Mouse (Mus musculus) WW6 (cell line): ENCODE measurements at regions not wholly inside any gene's neighbourhood (a gene's known extent, or its start where the extent isn't known, plus 50 kb on each side); places are given as distances from the start of the nearest gene placed in this dataset.
"Not testable (repeated sequence)": the region's sequence is repeated elsewhere in the genome, so short reads cannot be mapped to it uniquely, and the experiment has no call there.

Experiments used
- DNase-seq: peaks from one replicate; pipeline ENCODE4 v3.0.0-alpha.2; 2013; ENCODE audit warnings: low read depth, low spot score

- DNase-seq = no peak
These were observed 110.8 kb upstream of the Gm5148 start for GRCm38 (mm10) chr3:37835135-37835534.

GRCm38 (mm10) chr3:37834626-37835025, 110.3 kb upstream of the Gm5148 start:
- DNase-seq = no peak

DNA sequence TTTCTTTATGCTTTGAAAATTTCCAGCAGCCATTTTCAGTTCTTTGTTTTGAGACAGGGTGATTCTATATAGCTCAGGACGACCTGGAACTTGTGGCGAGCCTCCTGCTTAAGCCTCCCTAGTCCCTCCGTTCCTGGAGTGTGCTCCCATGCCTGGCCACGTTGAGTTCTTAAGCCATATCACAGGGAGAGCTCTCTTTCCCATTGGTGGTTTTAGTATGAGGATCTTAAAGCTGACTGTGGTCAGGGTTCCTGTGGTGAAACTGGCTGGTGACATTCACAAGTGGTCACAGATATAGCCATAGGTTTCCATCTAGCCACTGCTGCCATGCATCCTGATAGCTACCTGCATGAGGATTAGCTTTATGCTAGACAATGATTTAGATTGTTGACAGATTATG, 109.1 kb upstream of the Gm5148 start:
- DNase-seq = no peak

DNA sequence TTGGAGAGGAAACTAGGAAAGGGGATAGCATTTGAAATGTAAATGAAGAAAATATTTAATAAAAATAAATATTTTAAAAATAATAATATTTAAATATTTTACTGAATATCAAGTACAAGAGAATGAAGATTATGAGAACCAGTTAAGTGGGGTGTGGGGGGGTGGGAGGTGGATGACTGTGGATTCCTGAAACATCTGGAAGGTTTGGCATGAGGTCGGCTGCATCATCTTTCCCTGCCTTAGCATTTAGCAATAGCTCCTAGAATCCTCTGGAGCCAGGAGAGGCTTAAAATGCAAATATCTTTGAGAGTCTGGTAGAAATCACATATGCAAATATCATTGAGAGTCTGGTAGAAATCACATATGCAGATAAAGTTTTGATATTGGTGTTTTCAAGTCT, 103.3 kb upstream of the Gm5148 start:
- no peak for DNase-seq

DNA sequence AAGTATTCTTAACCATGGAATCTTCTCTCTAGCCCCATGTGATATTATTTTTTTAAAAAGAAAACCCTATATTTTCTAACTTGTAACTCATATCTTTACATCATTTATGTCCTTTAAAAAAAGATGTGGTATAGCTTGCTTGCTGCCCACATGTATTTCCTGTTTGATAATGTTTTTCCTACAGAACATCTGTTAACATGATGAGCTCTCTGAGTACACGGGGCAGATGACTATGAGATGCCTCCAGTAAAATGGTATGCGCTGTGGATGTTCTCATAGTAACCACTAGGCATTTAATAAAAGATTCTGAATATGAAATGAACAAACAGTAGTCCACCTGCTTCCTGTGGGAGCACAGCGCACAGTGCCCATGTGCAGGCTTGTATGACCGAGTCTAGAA, 101.3 kb upstream of the Gm5148 start:
- no peak for DNase-seq

DNA sequence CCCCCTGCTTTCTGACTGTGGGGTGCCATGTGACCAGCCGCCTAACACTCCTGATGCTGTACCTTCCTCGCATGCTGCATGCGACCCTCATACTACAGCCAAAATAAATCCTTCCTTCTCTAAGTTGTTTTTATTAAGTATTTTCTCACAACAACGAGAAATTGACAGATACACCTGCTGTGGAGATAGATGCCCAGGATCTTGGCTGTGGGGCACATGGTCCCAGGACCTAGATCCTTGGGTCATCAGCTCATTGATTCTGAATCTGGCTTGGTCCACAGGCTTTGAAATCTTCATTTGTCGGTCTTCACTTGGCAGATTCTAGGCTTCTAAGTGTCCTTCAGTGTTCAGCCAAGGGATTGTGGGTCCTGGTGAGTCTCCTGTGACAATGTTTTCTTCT, 100.4 kb upstream of the Gm5148 start:
- no peak for DNase-seq

DNA sequence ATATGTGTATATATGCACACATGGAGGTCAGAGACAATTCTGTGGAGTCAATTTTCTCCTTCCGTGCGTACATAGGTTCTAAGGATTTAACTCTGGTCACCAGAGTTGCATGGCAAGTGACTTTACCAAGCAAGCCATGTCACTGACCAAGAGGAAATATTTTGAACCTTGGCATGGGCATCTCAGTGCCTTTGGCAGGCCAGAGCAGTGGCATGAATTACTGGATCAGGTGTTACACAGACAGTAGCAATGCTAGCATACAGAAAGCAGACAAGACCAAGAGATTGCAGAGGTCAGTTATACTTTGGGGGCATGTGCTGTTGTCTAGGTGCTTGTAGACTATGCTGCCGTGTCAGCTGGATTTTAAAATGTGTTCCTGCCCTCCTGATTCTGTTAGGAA, 95.2 kb upstream of the Gm5148 start:
- DNase-seq = no peak

GRCm38 (mm10) chr3:37817434-37817805, 93.1 kb upstream of the Gm5148 start:
- no peak for DNase-seq

DNA sequence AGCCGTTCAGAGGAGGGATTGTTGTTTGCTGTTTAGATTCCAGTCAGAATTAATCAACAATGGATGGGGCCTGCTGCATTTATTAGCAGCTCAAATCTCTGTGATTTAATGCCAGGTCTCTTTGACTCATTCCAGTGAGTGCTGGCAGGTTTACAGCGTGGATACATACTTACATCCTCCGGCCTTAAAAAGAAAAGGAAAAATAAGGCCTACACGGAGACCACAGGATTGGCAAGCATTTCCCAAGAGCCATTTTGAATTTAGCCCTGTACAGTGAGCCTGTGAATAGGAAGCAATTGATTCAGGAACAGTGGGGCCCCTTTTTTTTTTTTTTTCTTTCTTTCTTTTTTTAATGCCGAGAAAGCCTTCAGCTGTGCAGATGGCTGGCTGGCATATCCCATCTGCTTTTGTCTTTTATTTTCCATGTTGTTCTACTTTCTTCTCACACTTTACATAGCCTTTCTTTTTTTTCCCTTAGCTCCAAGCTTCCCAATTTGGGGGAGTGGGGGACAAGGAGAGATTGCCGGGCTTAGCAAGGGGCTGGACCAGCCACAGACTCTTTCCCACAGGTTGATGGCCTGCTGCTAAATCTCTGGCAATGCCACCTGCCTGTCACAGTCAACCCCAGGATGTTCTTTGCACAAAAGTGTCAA, 92.6 kb upstream of the Gm5148 start:
- DNase-seq = no peak

DNA sequence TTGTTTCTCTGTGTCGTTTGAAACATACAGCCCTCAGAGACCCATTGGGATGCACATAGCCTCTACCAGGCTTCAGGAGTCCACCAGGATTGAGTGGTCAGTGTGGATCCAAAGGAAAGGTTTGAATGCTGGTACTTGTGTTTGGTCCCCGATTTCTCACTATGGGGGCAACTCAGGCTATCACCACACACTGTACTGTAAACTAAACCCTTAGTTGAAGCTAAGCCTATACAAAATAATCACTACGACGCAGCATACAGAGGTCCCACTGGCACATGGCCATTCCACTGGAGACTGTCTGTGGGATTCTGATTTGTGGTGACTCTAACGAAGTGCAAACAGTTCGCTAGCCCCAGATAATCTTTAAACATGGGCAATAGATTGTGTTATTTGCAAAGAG, 91.5 kb upstream of the Gm5148 start:
- no peak for DNase-seq

GRCm38 (mm10) chr3:37812936-37813335, 88.6 kb upstream of the Gm5148 start:
- DNase-seq = no peak

- DNase-seq = no peak
These were observed 87.1 kb upstream of the Gm5148 start for GRCm38 (mm10) chr3:37811429-37811828.

- no peak for DNase-seq
These were observed 86.5 kb upstream of the Gm5148 start for GRCm38 (mm10) chr3:37810763-37811162.

- DNase-seq = no peak
These were observed 81.5 kb upstream of the Gm5148 start for GRCm38 (mm10) chr3:37805805-37806148.

GRCm38 (mm10) chr3:37804941-37805804, 80.9 kb upstream of the Gm5148 start:
- DNase-seq = no peak

- no peak for DNase-seq
These were observed 80.0 kb upstream of the Gm5148 start for GRCm38 (mm10) chr3:37804261-37804660.

DNA sequence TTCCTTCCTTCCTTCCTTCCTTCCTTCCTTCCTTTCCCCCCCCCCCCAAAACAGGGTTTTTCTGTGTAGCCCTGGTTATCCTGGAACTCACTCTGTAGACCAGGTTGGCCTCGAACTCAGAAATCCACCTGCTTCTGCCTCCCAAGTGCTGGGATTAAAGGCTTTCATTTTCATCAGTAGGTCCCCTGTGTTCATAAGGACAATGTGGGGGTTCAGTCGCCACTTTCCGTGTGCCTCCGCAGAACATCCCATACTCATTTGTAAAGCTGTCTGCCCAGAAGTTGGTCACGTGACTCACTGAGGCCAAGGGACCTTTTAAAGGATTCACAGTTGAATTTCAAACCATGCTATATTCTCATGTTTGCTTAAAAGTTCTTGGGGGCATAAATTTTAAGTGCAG, 79.5 kb upstream of the Gm5148 start:
- not testable (repeated sequence) for DNase-seq

DNA sequence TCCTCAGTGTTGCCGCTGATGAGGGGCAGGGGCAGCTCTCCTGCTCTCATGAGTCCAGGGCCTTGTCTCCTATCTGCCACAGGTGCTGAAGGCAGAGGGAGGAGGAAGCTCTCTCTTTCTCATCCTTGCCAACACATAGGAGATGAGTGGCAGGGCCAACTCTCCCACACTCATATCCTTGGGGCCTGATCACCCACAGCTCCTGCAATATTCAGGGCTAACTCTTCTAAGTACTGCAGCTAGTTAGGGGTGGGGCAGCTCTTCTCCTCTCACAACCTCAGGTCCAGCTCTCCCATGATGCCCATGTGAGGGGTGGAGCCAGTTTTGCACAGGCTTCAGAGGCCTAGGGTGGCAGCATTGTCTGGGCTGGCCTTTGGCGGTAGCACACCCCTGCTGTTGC, 77.3 kb upstream of the Gm5148 start:
- DNase-seq = no peak

DNA sequence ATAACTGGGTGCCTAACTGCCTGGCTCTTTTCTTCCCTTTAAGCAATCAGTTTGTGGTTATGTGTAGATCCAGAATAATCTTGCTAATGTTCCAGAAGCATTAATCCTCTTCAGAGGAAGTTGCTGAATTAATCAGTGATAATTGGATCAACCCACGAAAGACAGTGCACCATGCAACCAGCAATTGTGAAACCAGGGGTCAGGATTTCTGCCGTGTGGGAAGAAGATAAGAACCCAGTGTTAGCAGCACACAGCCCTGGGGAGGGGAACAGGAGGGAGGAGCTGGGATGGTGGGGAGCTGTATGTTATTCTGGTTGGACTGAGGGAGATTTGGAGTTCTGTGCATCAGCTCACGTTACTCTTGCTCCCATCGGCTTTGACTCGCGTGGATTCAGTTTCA, 75.5 kb upstream of the Gm5148 start:
- no peak for DNase-seq

DNA sequence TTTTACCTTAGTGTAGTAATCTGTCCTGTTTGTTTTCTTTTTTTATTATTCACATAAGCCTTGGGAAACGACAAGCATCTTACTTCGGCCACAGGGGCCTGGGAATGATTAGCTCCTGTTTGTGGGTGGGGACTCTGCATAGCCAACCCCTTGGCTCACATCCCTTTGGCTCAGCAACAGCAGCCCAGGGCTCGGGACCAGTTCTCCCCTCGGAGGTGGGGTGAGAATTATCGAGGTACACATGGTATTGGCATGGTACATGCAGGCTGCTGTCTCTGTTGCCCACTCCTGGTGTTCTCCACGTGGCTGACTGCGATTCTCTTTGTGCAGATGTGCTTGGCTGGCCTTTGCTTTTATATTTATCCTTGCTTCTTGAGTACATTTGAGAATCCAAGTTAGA, 65.4 kb upstream of the Gm5148 start:
- DNase-seq = no peak

DNA sequence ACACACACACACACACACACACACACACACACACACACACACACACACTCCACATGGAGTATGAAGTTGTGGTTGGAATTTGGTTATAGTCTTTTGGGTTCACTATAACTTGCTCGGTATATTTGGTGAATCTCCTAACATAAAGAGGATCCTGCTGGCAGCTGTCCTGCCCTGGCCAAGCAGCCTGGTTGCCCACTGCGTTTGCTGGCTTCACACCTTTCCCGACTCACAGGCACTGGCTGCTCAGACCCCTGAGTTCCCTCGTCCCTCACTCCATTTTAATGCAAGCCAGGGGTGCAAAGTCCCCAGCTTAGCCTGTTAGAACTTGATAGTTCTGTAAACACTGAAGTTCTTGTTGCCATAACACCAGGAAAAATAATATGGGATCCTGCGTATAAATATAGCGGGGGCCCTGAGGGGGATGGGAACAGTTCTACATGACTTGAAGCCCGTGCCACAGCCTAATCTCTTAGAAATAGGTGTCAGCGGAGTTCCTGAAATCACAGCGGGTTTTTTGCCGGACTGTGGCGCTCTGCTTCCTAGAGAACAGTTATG, 64.9 kb upstream of the Gm5148 start:
- no peak for DNase-seq

- no peak for DNase-seq
These were observed 64.1 kb upstream of the Gm5148 start for GRCm38 (mm10) chr3:37788366-37788765.

GRCm38 (mm10) chr3:37786792-37787191, 62.5 kb upstream of the Gm5148 start:
- no peak for DNase-seq
